Mouse (Mus musculus) MEL (cell line): Measurements from ENCODE around the gene Psmb10. TPM values are rescaled to one million over a fixed set of nuclear protein-coding genes. Genes with fewer than 3 reads are reported as not detected.

Experiments
- DNase-seq: peaks from one replicate; pipeline ENCODE4 v3.0.0; 2011; ENCODE audit warnings: low read depth, low spot score
- H3K27ac ChIP-seq: 2 replicates; pipeline ENCODE4 v1.5.1; 2012; ENCODE audit warnings: low read depth, mild to moderate bottlenecking, control low read depth, low read length, moderate library complexity; ENCODE audit not compliant: control insufficient read depth
- H3K27me3 ChIP-seq, 2 experiments: fragments of 150-350 bp in 1 of 2; sonication (generic) in 1 of 2; 2 replicates each; pipeline ENCODE4 v1.6.1; 2012; ENCODE audit warnings: low read length in 2 of 2, mild to moderate bottlenecking in 2 of 2, improper control_type of control experiment in 1 of 2, moderate library complexity in 1 of 2; ENCODE audit not compliant: insufficient read depth in 2 of 2, control insufficient read depth in 1 of 2
- H3K36me3 ChIP-seq, 2 experiments: 2 replicates each; pipeline ENCODE4 v1.6.1; 2012 to 2014; ENCODE audit warnings: low read length in 2 of 2, improper control_type of control experiment in 1 of 2, inconsistent platforms in 1 of 2, mild to moderate bottlenecking in 1 of 2; ENCODE audit not compliant: insufficient read depth in 2 of 2, control insufficient read depth in 1 of 2
- H3K4me1 ChIP-seq, 2 experiments: fragments of 150-350 bp in 1 of 2; sonication (generic) in 1 of 2; 2 replicates each; pipeline ENCODE4 v1.6.1; 2012; ENCODE audit warnings: low read length in 2 of 2, improper control_type of control experiment in 1 of 2, mild to moderate bottlenecking in 1 of 2; ENCODE audit not compliant: insufficient read depth in 2 of 2, control insufficient read depth in 1 of 2
- H3K4me3 ChIP-seq, 2 experiments: fragments of 150-350 bp in 1 of 2; sonication (generic) in 1 of 2; 2 replicates each; pipeline ENCODE4 v1.5.1; 2012; ENCODE audit warnings: low read depth in 2 of 2, low read length in 2 of 2, mild to moderate bottlenecking in 2 of 2, moderate library complexity in 2 of 2, control low read depth in 1 of 2, improper control_type of control experiment in 1 of 2; ENCODE audit not compliant: control insufficient read depth in 1 of 2, insufficient read depth in 1 of 2
- H3K79me2 ChIP-seq: 2 replicates; pipeline ENCODE4 v1.6.1; 2012; ENCODE audit warnings: mild to moderate bottlenecking, low read length, moderate library complexity; ENCODE audit not compliant: control insufficient read depth, poor library complexity, insufficient read depth
- H3K9ac ChIP-seq: 2 replicates; pipeline ENCODE4 v1.6.1; 2012; ENCODE audit warnings: low read depth, mild to moderate bottlenecking, control low read depth, low read length, moderate library complexity; ENCODE audit not compliant: control insufficient read depth, poor library complexity, severe bottlenecking
- H3K9me3 ChIP-seq: fragments of 150-350 bp; sonication (generic); replicated peaks from 2 replicates; pipeline ENCODE4 v1.6.1; 2012; ENCODE audit warnings: mild to moderate bottlenecking, low read length, improper control_type of control experiment, moderate library complexity; ENCODE audit not compliant: insufficient read depth
- CHD1 ChIP-seq: IDR thresholded peaks from 2 replicates; pipeline ENCODE4 v1.6.1; 2012; ENCODE audit warnings: low read depth, mild to moderate bottlenecking, inconsistent platforms, low read length, improper control_type of control experiment
- CHD2 ChIP-seq: IDR thresholded peaks from 2 replicates; pipeline ENCODE4 v1.6.1; 2011; ENCODE audit warnings: low read length, improper control_type of control experiment
- E2F4 ChIP-seq: IDR thresholded peaks from 2 replicates; pipeline ENCODE4 v1.6.1; 2011; ENCODE audit warnings: low read depth, low read length, improper control_type of control experiment, borderline replicate concordance
- ELF1 ChIP-seq: IDR thresholded peaks from 2 replicates; pipeline ENCODE4 v1.6.1; 2014; ENCODE audit warnings: low read depth, mild to moderate bottlenecking, inconsistent platforms, low read length, improper control_type of control experiment, moderate library complexity
- EP300 ChIP-seq, 2 experiments: IDR thresholded peaks; 2 replicates each; pipeline ENCODE4 v1.6.1; 2011; ENCODE audit warnings: improper control_type of control experiment in 2 of 2, low read length in 2 of 2, low read depth in 1 of 2, mild to moderate bottlenecking in 1 of 2
- ETS1 ChIP-seq: IDR thresholded peaks from 2 replicates; pipeline ENCODE4 v1.6.1; 2012; ENCODE audit warnings: low read depth, mild to moderate bottlenecking, inconsistent platforms, low read length, improper control_type of control experiment, moderate library complexity
- HCFC1 ChIP-seq: IDR thresholded peaks from 2 replicates; pipeline ENCODE4 v1.6.1; 2012; ENCODE audit warnings: low read depth, mild to moderate bottlenecking, inconsistent platforms, low read length, improper control_type of control experiment, moderate library complexity
- KAT2A ChIP-seq: conservative IDR thresholded peaks from 2 replicates; pipeline ENCODE4 v1.6.1; 2012; ENCODE audit warnings: low read depth, low read length, improper control_type of control experiment, inconsistent platforms
- MAFK ChIP-seq: IDR thresholded peaks from 2 replicates; pipeline ENCODE4 v1.6.1; 2011; ENCODE audit warnings: low read depth, mild to moderate bottlenecking, low read length, improper control_type of control experiment, borderline replicate concordance
- MYC ChIP-seq: IDR thresholded peaks from 2 replicates; pipeline ENCODE4 v1.6.1; 2011; ENCODE audit warnings: low read depth, mild to moderate bottlenecking, low read length, improper control_type of control experiment, moderate library complexity
- NELFE ChIP-seq: IDR thresholded peaks from 2 replicates; pipeline ENCODE4 v1.6.1; 2011; ENCODE audit warnings: low read depth, low read length, improper control_type of control experiment
- NRF1 ChIP-seq: IDR thresholded peaks from 2 replicates; pipeline ENCODE4 v1.6.1; 2014; ENCODE audit warnings: low read depth, mild to moderate bottlenecking, inconsistent platforms, low read length, improper control_type of control experiment, moderate library complexity; ENCODE audit not compliant: poor library complexity, insufficient read depth, severe bottlenecking
- POLR2A ChIP-seq, 2 experiments: IDR thresholded peaks; 2 replicates each; pipeline ENCODE4 v1.6.1; 2011 to 2012; ENCODE audit warnings: low read length in 2 of 2, mild to moderate bottlenecking in 2 of 2, control low read depth in 1 of 2, improper control_type of control experiment in 1 of 2, low read depth in 1 of 2, moderate library complexity in 1 of 2; ENCODE audit not compliant: control insufficient read depth in 1 of 2, insufficient read depth in 1 of 2, poor library complexity in 1 of 2
- POLR2AphosphoS2 ChIP-seq: IDR thresholded peaks from 2 replicates; pipeline ENCODE4 v1.6.1; 2011; ENCODE audit warnings: low read length, improper control_type of control experiment
- POLR2AphosphoS5 ChIP-seq: IDR thresholded peaks from 2 replicates; pipeline ENCODE4 v1.6.1; 2012; ENCODE audit warnings: low read depth, borderline replicate concordance, mild to moderate bottlenecking, inconsistent platforms, low read length, moderate library complexity, mixed read lengths
- RAD21 ChIP-seq: IDR thresholded peaks from 2 replicates; pipeline ENCODE4 v1.6.1; 2011; ENCODE audit warnings: mild to moderate bottlenecking, low read depth, low read length, improper control_type of control experiment
- RCOR1 ChIP-seq: IDR thresholded peaks from 2 replicates; pipeline ENCODE4 v1.6.1; 2012; ENCODE audit warnings: low read depth, mild to moderate bottlenecking, inconsistent platforms, low read length, improper control_type of control experiment
- TCF12 ChIP-seq: IDR thresholded peaks from 2 replicates; pipeline ENCODE4 v1.6.1; 2014; ENCODE audit warnings: low read depth, mild to moderate bottlenecking, inconsistent platforms, low read length, improper control_type of control experiment, moderate library complexity
- ZC3H11A ChIP-seq: IDR thresholded peaks from 2 replicates; pipeline ENCODE4 v1.6.1; 2012; ENCODE audit warnings: low read depth, mild to moderate bottlenecking, inconsistent platforms, low read length, improper control_type of control experiment
- ZKSCAN1 ChIP-seq: IDR thresholded peaks from 2 replicates; pipeline ENCODE4 v1.6.1; 2012; ENCODE audit warnings: low read depth, mild to moderate bottlenecking, inconsistent platforms, low read length, improper control_type of control experiment, moderate library complexity
- polyA plus RNA-seq, 2 experiments: library from polyadenylated mRNA; stranded (reverse) in 1 of 2; unstranded in 1 of 2; fragments of >175 nt in 1 of 2; fragments of >200 nt in 1 of 2; gene quantifications; 2 replicates each; pipeline versions ENCODE4 v1.2.1 to v1.2.4; 2012; ENCODE audit warnings: low replicate concordance in 2 of 2, low read depth in 1 of 2; ENCODE audit not compliant: insufficient read length in 2 of 2, insufficient read depth in 1 of 2, missing spikeins in 1 of 2
- total RNA-seq: library from RNA; depleted of rRNA; stranded (reverse); fragments of 300-350 nt; gene quantifications from 2 replicates; pipeline ENCODE4 v1.2.3, GENCODE M21; 2012

Gene Psmb10
- total and polyA plus RNA-seq, 3 experiments: 193 to 275 TPM; not detected in 1

- DNase-seq: no peak
- peaks cover 4% of the 10 kb centered on the region; the same call in 1 of the 2 replicates for H3K79me2 ChIP-seq
- H3K27ac ChIP-seq: no peak overlapping the region
- peaks cover 4 to 6% of the 10 kb centered on the region in 2 experiments for H3K36me3 ChIP-seq
- no peak for TF ChIP-seq CHD1
- no peak for TF ChIP-seq CHD2
- TF ChIP-seq ZKSCAN1: no peak
- TF ChIP-seq ELF1: no peak
- no peak for TF ChIP-seq EP300 (IDR thresholded peaks at IDR 0.05; ENCODE audit: low read depth in 1 of 2, low read length in 2 of 2)
- TF ChIP-seq ETS1: no peak
- TF ChIP-seq MYC: no peak
- no peak for TF ChIP-seq RAD21
- TF ChIP-seq POLR2AphosphoS2: no peak
- no peak for TF ChIP-seq E2F4
- TF ChIP-seq KAT2A: no peak
- TF ChIP-seq, all 39 proteins: peak for 0
- peaks cover 3 to 10% of the 10 kb centered on the region in 2 experiments; a peak in 3 of 4 replicates for H3K4me1 ChIP-seq
- H3K27me3 ChIP-seq: no peaks in the 10 kb centered on the region
- no peaks in the 10 kb centered on the region for H3K9me3 ChIP-seq
- H3K4me3 ChIP-seq: no peak overlapping the region
- H3K9ac ChIP-seq: no peak overlapping the region
Observed at GRCm38 (mm10) chr8:105957813-105958212, 19.6 kb upstream of the Psmb10 start.

DNA sequence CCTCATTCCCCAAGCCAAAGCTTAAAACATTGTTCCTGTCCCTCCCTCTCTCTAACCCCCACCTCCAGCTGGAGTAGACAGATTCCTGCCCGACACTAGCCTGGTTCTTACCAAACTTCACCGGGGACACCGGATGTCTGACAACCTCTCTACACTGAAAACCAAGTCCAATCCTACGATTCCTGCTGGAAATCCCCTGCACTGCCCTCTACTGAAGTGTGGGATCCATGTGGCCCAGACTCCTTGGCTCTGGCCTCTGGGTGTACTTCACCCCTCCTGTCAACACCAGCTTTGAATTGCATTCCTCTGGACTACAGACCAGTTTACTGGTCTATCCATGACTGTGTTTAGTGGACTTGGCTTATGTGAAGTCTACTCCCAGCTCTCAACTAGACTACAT lies 18.3 kb upstream of the Psmb10 start:
- Histone ChIP-seq H3K4me3 (no peak overlapping the region), H3K4me1 (peaks cover 0 to 4% of the 10 kb centered on the region in 2 experiments; a peak in 1 of 4 replicates), H3K36me3 (peaks cover under 1 to 6% of the 10 kb centered on the region in 2 experiments), H3K27ac (no peak overlapping the region), H3K79me2 (peaks cover 2% of the 10 kb centered on the region; the same call in 1 of the 2 replicates), H3K9me3 (no peaks in the 10 kb centered on the region), H3K27me3 (no peaks in the 10 kb centered on the region), H3K9ac (no peak overlapping the region)
- TF ChIP-seq POLR2AphosphoS5 (no peak), MAFK (no peak), CHD2 (no peak), RCOR1 (no peak), ETS1 (no peak), NELFE (no peak), TCF12 (no peak), POLR2A (IDR thresholded peaks at IDR 0.05; ENCODE audit: control insufficient read depth in 1 of 2, insufficient read depth in 1 of 2, low read depth in 1 of 2, low read length in 2 of 2, poor library complexity in 1 of 2) (no peak), ZC3H11A (no peak), NRF1 (no peak), HCFC1 (no peak)
- no peak for DNase-seq
